Mouse (Mus musculus): ENCODE results near the gene Rars2. TPM values are rescaled to one million over a fixed set of nuclear protein-coding genes. Genes with fewer than 3 reads are reported as not detected.
A peak's percentile ranks its signal among the peaks of the same experiment; 100 is the strongest.

Gene Rars2
- total and polyA plus RNA-seq, 3 experiments: 47.7 to 60.3 TPM; not detected in 1

- no peak for DNase-seq (ENCODE audit: low read depth, low spot score)
- Histone ChIP-seq H3K27me3 (ENCODE audit: control insufficient read depth in 1 of 2, insufficient read depth in 2 of 2, low read length in 2 of 2) (peaks cover 0 to 2% of the 10 kb centered on the region in 2 experiments; a peak in 1 of 4 replicates), H3K27ac (ENCODE audit: control insufficient read depth, low read depth, low read length) (no peak overlapping the region), H3K4me3 (ENCODE audit: control insufficient read depth in 1 of 2, insufficient read depth in 1 of 2, low read depth in 2 of 2, low read length in 2 of 2) (no peak overlapping the region), H3K4me1 (ENCODE audit: control insufficient read depth in 1 of 2, insufficient read depth in 2 of 2, low read length in 2 of 2) (no peaks in the 10 kb centered on the region), H3K36me3 (ENCODE audit: control insufficient read depth in 1 of 2, insufficient read depth in 2 of 2, low read length in 2 of 2) (no peaks in the 10 kb centered on the region), H3K79me2 (ENCODE audit: control insufficient read depth, insufficient read depth, low read length, poor library complexity) (no peaks in the 10 kb centered on the region), H3K9me3 (replicated peaks; ENCODE audit: insufficient read depth, low read length) (no peaks in the 10 kb centered on the region), H3K9ac (ENCODE audit: control insufficient read depth, low read depth, low read length, poor library complexity, severe bottlenecking) (no peak overlapping the region)
- no peak for TF ChIP-seq CHD1 (IDR thresholded peaks at IDR 0.05; ENCODE audit: low read depth, low read length)
- TF ChIP-seq SIN3A (IDR thresholded peaks at IDR 0.05; ENCODE audit: low read length): no peak
- TF ChIP-seq SMC3 (IDR thresholded peaks at IDR 0.05; ENCODE audit: low read depth, low read length): 0 out of 2 replicates have a peak, but pooled peaks have one; percentile 8
- TF ChIP-seq EP300 (IDR thresholded peaks at IDR 0.05; ENCODE audit: low read depth in 1 of 2, low read length in 2 of 2): no peak
- TF ChIP-seq MYC (IDR thresholded peaks at IDR 0.05; ENCODE audit: low read depth, low read length): no peak
- peak in 1 of 3 experiments; percentile 13; a peak in 1 of 6 replicates for TF ChIP-seq CTCF (IDR thresholded peaks at IDR 0.05 in 2 of 3, conservative IDR thresholded peaks at IDR 0.05 in 1 of 3; ENCODE audit: control insufficient read depth in 1 of 3, insufficient read depth in 1 of 3, low read depth in 2 of 3, low read length in 3 of 3, poor library complexity in 1 of 3, severe bottlenecking in 1 of 3)
- no peak for TF ChIP-seq ZNF384 (IDR thresholded peaks at IDR 0.05; ENCODE audit: low read depth, low read length)
- no peak for TF ChIP-seq KAT2A (conservative IDR thresholded peaks at IDR 0.05; ENCODE audit: low read depth, low read length)
These were observed 88.3 kb downstream of the Rars2 start for GRCm38 (mm10) chr4:34703029-34703428.

DNA sequence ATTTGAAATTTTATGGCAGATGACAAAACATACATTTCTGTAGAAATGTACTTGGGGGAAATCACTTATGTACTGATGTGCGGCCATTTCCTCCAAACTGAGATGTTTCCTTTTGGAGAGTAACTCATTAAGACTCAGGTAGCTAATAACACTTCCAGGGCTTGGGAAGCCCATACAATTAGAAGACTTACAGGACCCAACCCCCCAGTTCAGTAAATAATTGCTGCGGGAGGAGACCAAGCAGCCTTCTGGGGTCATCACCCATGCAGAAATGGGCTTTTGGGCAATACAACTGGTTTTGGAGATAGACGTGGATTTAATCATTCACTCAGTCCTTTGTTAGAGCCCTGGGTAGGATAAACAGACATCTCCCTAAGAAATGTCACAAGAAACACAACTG lies 92.5 kb downstream of the Rars2 start:
- no peaks in the 10 kb centered on the region for H3K9me3 ChIP-seq (replicated peaks; ENCODE audit: insufficient read depth, low read length)
- H3K9ac ChIP-seq (ENCODE audit: control insufficient read depth, low read depth, low read length, poor library complexity, severe bottlenecking): no peak overlapping the region
- H3K79me2 ChIP-seq (ENCODE audit: control insufficient read depth, insufficient read depth, low read length, poor library complexity): no peaks in the 10 kb centered on the region
- no peak overlapping the region for H3K4me3 ChIP-seq (ENCODE audit: control insufficient read depth in 1 of 2, insufficient read depth in 1 of 2, low read depth in 2 of 2, low read length in 2 of 2)
- no peaks in the 10 kb centered on the region for H3K36me3 ChIP-seq (ENCODE audit: control insufficient read depth in 1 of 2, insufficient read depth in 2 of 2, low read length in 2 of 2)
- H3K27ac ChIP-seq (ENCODE audit: control insufficient read depth, low read depth, low read length): no peak overlapping the region
- TF ChIP-seq ZC3H11A (IDR thresholded peaks at IDR 0.05; ENCODE audit: low read depth, low read length) (no peak), POLR2AphosphoS2 (IDR thresholded peaks at IDR 0.05; ENCODE audit: low read length) (no peak), SMC3 (IDR thresholded peaks at IDR 0.05; ENCODE audit: low read depth, low read length) (no peak), NELFE (IDR thresholded peaks at IDR 0.05; ENCODE audit: low read depth, low read length) (no peak), USF1 (IDR thresholded peaks at IDR 0.05; ENCODE audit: low read depth, low read length) (no peak), TAL1 (IDR thresholded peaks at IDR 0.05; ENCODE audit: low read length) (no peak), BHLHE40 (IDR thresholded peaks at IDR 0.05; ENCODE audit: borderline replicate concordance, low read depth, low read length) (no peak), MYC (IDR thresholded peaks at IDR 0.05; ENCODE audit: low read depth, low read length) (no peak), MXI1 (IDR thresholded peaks at IDR 0.05; ENCODE audit: low read depth, low read length) (no peak), E2F4 (IDR thresholded peaks at IDR 0.05; ENCODE audit: borderline replicate concordance, low read depth, low read length) (no peak), CHD1 (IDR thresholded peaks at IDR 0.05; ENCODE audit: low read depth, low read length) (no peak), RCOR1 (IDR thresholded peaks at IDR 0.05; ENCODE audit: low read depth, low read length) (no peak), USF2 (IDR thresholded peaks at IDR 0.05; ENCODE audit: borderline replicate concordance in 1 of 2, insufficient read depth in 1 of 2, low read depth in 1 of 2, low read length in 2 of 2) (no peak), CTCF (IDR thresholded peaks at IDR 0.05 in 2 of 3, conservative IDR thresholded peaks at IDR 0.05 in 1 of 3; ENCODE audit: control insufficient read depth in 1 of 3, insufficient read depth in 1 of 3, low read depth in 2 of 3, low read length in 3 of 3, poor library complexity in 1 of 3, severe bottlenecking in 1 of 3) (no peak)
- peaks cover 2 to 3% of the 10 kb centered on the region in 2 experiments; a peak in 2 of 4 replicates for H3K27me3 ChIP-seq (ENCODE audit: control insufficient read depth in 1 of 2, insufficient read depth in 2 of 2, low read length in 2 of 2)
- H3K4me1 ChIP-seq (ENCODE audit: control insufficient read depth in 1 of 2, insufficient read depth in 2 of 2, low read length in 2 of 2): no peaks in the 10 kb centered on the region
- DNase-seq (ENCODE audit: low read depth, low spot score): no peak

All from MEL (cell line).